Mouse (Mus musculus): ENCODE measurements around the gene Imp3.

- TF ChIP-seq CTCF (IDR thresholded peaks at IDR 0.05; ENCODE audit: low read depth, low read length) (no peak), POLR2A (IDR thresholded peaks at IDR 0.05; ENCODE audit: insufficient read depth, low read length) (no peak)
These were observed 22.2 kb upstream of the Imp3 start for GRCm38 (mm10) chr9:56915116-56915515.

Measured in ES-Bruce4 (cell line).